Mouse (Mus musculus): ENCODE data around the gene Macf1. TPM values are rescaled to one million over a fixed set of nuclear protein-coding genes. Genes with fewer than 3 reads are reported as not detected.

Macf1 gene
- polyA plus RNA-seq, 1 experiment = 62.9 TPM

DNA sequence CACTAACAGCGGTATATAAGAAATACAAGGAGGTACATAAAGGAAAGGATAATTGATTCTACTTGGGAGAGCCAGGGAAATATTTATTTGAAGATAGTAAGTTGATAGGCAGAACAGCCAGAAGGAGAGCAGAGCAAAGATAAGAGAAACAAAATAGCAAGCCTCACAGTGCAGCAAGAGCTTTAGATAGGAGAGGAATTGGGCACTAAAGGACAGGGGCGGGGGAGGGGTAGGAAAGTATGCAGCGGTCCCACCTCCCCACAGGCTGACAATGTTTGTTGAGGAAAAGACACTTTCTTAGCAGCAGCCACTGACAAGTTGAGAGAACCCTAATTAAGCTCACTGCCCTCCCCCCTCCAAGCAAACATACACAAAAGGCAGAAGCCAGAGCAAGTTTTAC, 131.5 kb downstream of the Macf1 start:
- Histone ChIP-seq H3K27ac (ENCODE audit: insufficient read depth, low read depth, low read length) (no peak overlapping the region), H3K4me1 (ENCODE audit: control insufficient read depth, insufficient read depth, low read length) (no peaks in the 10 kb centered on the region), H3K27me3 (replicated peaks; ENCODE audit: control insufficient read depth, insufficient read depth, low read length) (no peaks in the 10 kb centered on the region), H3K4me3 (ENCODE audit: insufficient read depth, low read depth, low read length) (no peak overlapping the region), H3K36me3 (ENCODE audit: control insufficient read depth, insufficient read depth, low read length) (no peaks in the 10 kb centered on the region)
- no peak for TF ChIP-seq POLR2A (IDR thresholded peaks at IDR 0.05; ENCODE audit: low read depth, low read length)
- TF ChIP-seq CTCF (conservative IDR thresholded peaks at IDR 0.05; ENCODE audit: insufficient read depth, insufficient read length, low read depth, low read length) = no peak
- no peak for DNase-seq
- WGBS = 80% methylated on average over 3 of the region's 3 CpGs

DNA sequence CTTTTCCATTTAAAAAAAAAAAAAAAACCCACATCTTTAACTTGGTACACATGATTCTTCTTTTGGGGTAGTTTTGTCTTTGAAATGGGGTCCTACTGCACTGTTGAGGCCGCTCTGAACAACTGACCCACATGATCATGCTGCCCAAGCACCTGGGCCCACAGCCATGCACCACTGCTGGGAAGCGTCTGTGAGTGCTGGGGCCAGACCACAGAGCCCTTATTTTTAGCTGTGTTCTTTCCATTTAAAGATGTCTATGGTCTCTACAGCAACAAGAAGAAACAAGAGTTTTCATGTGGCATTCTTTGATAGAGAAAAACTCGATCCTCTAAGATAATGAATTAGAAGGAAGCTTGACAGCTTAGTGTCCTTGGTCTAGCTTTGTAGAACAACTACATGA, 135.8 kb downstream of the Macf1 start:
- DNase-seq = no peak
- H3K4me3 ChIP-seq (ENCODE audit: insufficient read depth, low read depth, low read length) = no peak overlapping the region
- TF ChIP-seq POLR2A (IDR thresholded peaks at IDR 0.05; ENCODE audit: low read depth, low read length) = no peak
- TF ChIP-seq CTCF (conservative IDR thresholded peaks at IDR 0.05; ENCODE audit: insufficient read depth, insufficient read length, low read depth, low read length) = no peak
- 92% methylated on average over 3 of the region's 3 CpGs for WGBS
- no peak overlapping the region for H3K27ac ChIP-seq (ENCODE audit: insufficient read depth, low read depth, low read length)
- H3K4me1 ChIP-seq (ENCODE audit: control insufficient read depth, insufficient read depth, low read length) = no peaks in the 10 kb centered on the region
- peaks cover 2% of the 10 kb centered on the region; the same call in 1 of the 2 replicates for H3K36me3 ChIP-seq (ENCODE audit: control insufficient read depth, insufficient read depth, low read length)
- H3K27me3 ChIP-seq (replicated peaks; ENCODE audit: control insufficient read depth, insufficient read depth, low read length) = no peaks in the 10 kb centered on the region

DNA sequence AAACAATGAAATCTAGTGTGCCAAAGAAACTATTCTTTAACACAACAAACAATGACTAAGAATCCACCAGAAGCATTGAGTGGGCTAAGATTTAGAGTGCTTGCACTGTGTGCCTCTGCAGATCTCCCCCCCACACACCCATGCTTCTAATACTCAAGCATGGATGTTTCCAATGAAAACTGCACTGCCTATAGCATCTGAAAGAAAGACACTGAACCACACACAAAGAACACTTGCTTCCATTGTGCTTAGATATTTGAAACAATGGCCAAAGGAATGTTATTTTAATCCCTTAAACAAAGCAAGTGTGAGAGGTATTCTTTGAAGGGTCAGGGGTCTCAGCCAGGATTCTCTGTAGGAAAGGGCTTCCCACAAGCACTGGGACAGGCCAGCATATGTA, 140.5 kb downstream of the Macf1 start:
- H3K36me3 ChIP-seq (ENCODE audit: control insufficient read depth, insufficient read depth, low read length) = peaks cover 2% of the 10 kb centered on the region; the same call in 1 of the 2 replicates
- no peak for DNase-seq

DNA sequence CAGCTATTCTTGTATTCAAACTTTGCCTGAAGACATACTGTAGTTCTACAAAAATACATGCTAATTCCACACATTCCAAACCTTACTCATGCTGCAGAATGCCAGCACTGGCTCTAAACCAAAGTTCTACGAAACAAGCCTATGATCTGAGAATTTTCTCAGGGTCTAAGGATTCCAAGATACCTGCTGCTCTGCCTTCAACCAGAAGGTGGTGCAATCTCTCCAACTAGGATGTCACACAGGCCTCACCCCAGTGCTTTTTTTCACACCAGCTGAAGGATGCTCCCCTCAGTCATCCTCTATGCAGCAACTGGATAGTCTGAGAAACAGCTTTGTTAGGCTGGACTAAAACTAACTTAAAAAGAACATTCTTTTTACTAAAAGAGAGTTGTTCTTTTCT, 148.9 kb downstream of the Macf1 start:
- TF ChIP-seq CTCF (conservative IDR thresholded peaks at IDR 0.05; ENCODE audit: insufficient read depth, insufficient read length, low read depth, low read length) (peak; percentile 76), POLR2A (IDR thresholded peaks at IDR 0.05; ENCODE audit: low read depth, low read length) (no peak)
- DNase-seq = peak; percentile 86
- Histone ChIP-seq H3K27ac (ENCODE audit: insufficient read depth, low read depth, low read length) (no peak overlapping the region), H3K4me1 (ENCODE audit: control insufficient read depth, insufficient read depth, low read length) (no peaks in the 10 kb centered on the region), H3K4me3 (ENCODE audit: insufficient read depth, low read depth, low read length) (no peak overlapping the region), H3K27me3 (replicated peaks; ENCODE audit: control insufficient read depth, insufficient read depth, low read length) (no peaks in the 10 kb centered on the region), H3K36me3 (ENCODE audit: control insufficient read depth, insufficient read depth, low read length) (peaks cover 2% of the 10 kb centered on the region)
- WGBS = 3% methylated on average over 1 of the region's 1 CpGs

More for the DNA sequence above, 140.5 kb downstream of the Macf1 start:
- Histone ChIP-seq H3K4me3 (ENCODE audit: insufficient read depth, low read depth, low read length) (no peak overlapping the region), H3K27ac (ENCODE audit: insufficient read depth, low read depth, low read length) (no peak overlapping the region), H3K27me3 (replicated peaks; ENCODE audit: control insufficient read depth, insufficient read depth, low read length) (no peaks in the 10 kb centered on the region), H3K4me1 (ENCODE audit: control insufficient read depth, insufficient read depth, low read length) (no peaks in the 10 kb centered on the region)
- TF ChIP-seq CTCF (conservative IDR thresholded peaks at IDR 0.05; ENCODE audit: insufficient read depth, insufficient read length, low read depth, low read length) = no peak
- no peak for TF ChIP-seq POLR2A (IDR thresholded peaks at IDR 0.05; ENCODE audit: low read depth, low read length)

DNA sequence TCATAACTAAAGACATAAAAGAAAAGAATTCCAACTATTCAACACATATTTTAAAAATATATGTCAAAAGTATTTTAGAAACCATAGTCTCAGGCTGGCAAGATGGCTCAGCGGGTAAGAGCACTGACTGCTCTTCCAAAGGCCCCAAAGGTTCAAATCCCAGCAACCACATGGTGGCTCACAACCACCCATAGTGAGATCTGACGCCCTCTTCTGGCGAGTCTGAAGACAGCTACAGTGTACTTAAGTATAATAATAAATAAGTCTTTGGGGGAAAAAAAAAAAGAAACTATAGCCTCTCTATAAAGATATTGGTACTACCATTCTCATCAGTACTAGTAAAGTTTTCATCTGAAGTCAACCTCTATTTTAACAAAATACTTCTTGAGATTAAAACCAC, 152.2 kb downstream of the Macf1 start:
- Histone ChIP-seq H3K4me3 (ENCODE audit: insufficient read depth, low read depth, low read length) (no peak overlapping the region), H3K27ac (ENCODE audit: insufficient read depth, low read depth, low read length) (no peak overlapping the region), H3K27me3 (replicated peaks; ENCODE audit: control insufficient read depth, insufficient read depth, low read length) (no peaks in the 10 kb centered on the region), H3K4me1 (ENCODE audit: control insufficient read depth, insufficient read depth, low read length) (no peaks in the 10 kb centered on the region), H3K36me3 (ENCODE audit: control insufficient read depth, insufficient read depth, low read length) (no peaks in the 10 kb centered on the region; the same call in 1 of the 2 replicates)
- WGBS = 51% methylated on average over 3 of the region's 3 CpGs
- 0 out of 2 replicates have a peak, but pooled peaks have one; percentile 1 for TF ChIP-seq CTCF (conservative IDR thresholded peaks at IDR 0.05; ENCODE audit: insufficient read depth, insufficient read length, low read depth, low read length)
- TF ChIP-seq POLR2A (IDR thresholded peaks at IDR 0.05; ENCODE audit: low read depth, low read length) = no peak
- no peak for DNase-seq

DNA sequence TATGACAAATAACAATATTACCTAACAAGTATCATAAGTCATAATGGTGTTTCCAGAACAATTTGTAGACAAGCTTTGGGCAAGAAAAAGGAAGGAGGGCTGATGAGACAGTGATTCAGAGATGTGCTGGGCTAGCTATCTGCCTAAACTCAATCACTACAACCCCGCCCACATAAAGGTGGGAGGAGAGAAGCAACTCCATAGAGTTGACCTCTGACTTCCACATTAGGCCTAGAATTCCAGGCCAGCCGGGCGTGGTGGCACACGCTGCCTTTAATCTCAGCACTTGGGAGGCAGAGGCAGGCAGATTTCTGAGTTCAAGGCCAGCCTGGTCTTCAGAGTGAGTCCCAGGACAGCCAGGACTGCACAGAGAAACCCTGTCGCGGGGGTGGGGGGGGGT, 153.2 kb downstream of the Macf1 start:
- TF ChIP-seq CTCF (conservative IDR thresholded peaks at IDR 0.05; ENCODE audit: insufficient read depth, insufficient read length, low read depth, low read length) (no peak), POLR2A (IDR thresholded peaks at IDR 0.05; ENCODE audit: low read depth, low read length) (no peak)
- H3K27ac ChIP-seq (ENCODE audit: insufficient read depth, low read depth, low read length) = no peak overlapping the region
- no peaks in the 10 kb centered on the region for H3K4me1 ChIP-seq (ENCODE audit: control insufficient read depth, insufficient read depth, low read length)
- H3K36me3 ChIP-seq (ENCODE audit: control insufficient read depth, insufficient read depth, low read length) = no peaks in the 10 kb centered on the region
- 70% methylated on average over 6 of the region's 6 CpGs for WGBS
- DNase-seq = no peak
- no peaks in the 10 kb centered on the region for H3K27me3 ChIP-seq (replicated peaks; ENCODE audit: control insufficient read depth, insufficient read depth, low read length)
- H3K4me3 ChIP-seq (ENCODE audit: insufficient read depth, low read depth, low read length) = no peak overlapping the region

DNA sequence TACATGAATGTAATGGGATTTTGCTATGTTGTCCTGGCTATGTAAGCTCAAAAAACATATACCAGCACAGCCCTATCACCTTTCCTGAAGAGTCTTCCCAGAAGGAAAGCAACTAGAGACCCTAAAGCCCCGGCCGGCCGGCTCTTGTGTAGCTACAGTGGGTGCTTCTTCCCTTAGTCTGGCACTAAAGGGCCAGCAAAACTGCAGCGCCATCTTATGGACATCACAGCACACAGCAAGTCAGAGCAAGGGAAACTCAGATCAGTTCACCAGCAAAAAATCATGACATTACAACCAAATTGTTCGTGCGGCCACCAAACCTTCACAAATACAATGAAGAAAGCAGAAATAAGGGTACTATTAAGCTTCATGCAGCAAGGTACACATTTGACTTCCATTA, 154.9 kb downstream of the Macf1 start:
- 64% methylated on average over 6 of the region's 6 CpGs for WGBS
- DNase-seq = peak; percentile 42
- Histone ChIP-seq H3K36me3 (ENCODE audit: control insufficient read depth, insufficient read depth, low read length) (no peaks in the 10 kb centered on the region), H3K27me3 (replicated peaks; ENCODE audit: control insufficient read depth, insufficient read depth, low read length) (no peaks in the 10 kb centered on the region), H3K4me1 (ENCODE audit: control insufficient read depth, insufficient read depth, low read length) (peaks cover under 1% of the 10 kb centered on the region), H3K4me3 (ENCODE audit: insufficient read depth, low read depth, low read length) (no peak overlapping the region), H3K27ac (ENCODE audit: insufficient read depth, low read depth, low read length) (no peak overlapping the region)
- TF ChIP-seq POLR2A (IDR thresholded peaks at IDR 0.05; ENCODE audit: low read depth, low read length) (no peak), CTCF (conservative IDR thresholded peaks at IDR 0.05; ENCODE audit: insufficient read depth, insufficient read length, low read depth, low read length) (peak; percentile 77)
